Mouse (Mus musculus) liver, embryonic 14 days (tissue): ENCODE measurements around the gene Ctnna3. TPM values are rescaled to one million over a fixed set of nuclear protein-coding genes. Genes with fewer than 3 reads are reported as not detected.

ENCODE experiments used
- polyA plus RNA-seq: library from polyadenylated mRNA; depleted of rRNA; stranded (reverse); fragments of >200 nt; gene quantifications from 2 replicates; pipeline ENCODE4 v1.2.3, GENCODE M21; 2012; rRNA removed

Ctnna3 gene
- 0.01 and 0.06 TPM in 2 replicates for polyA plus RNA-seq

DNA sequence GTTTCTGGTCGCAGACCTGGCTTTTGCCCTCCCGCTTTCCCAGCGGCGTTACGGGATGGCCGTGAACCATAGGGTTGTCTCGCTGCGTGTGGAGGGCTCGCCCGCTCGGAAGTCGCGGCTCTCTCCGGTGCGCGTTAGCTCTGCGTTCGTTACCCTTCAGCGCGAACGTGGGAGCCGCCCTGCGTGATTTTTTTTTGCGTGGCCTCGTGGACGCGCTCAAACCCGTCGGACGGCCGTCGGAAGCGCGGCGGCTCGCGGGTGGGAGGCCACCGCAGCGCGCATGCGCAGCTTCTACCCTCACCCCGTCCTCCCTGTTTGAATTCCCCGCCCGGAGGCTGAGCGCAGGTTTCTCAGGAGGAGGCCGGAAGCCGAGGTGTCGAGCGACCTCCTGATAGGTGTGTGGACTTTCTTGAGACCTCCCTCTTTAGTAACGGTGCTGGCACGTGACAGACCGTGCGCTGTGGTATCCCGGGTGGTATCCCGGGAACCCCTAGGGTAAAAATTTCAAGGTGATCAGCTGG, at the start of gene Ctnna3:
Ctnna3 (plus strand) TSS at position 314 of the 521 bp plus-strand sequence.

DNA sequence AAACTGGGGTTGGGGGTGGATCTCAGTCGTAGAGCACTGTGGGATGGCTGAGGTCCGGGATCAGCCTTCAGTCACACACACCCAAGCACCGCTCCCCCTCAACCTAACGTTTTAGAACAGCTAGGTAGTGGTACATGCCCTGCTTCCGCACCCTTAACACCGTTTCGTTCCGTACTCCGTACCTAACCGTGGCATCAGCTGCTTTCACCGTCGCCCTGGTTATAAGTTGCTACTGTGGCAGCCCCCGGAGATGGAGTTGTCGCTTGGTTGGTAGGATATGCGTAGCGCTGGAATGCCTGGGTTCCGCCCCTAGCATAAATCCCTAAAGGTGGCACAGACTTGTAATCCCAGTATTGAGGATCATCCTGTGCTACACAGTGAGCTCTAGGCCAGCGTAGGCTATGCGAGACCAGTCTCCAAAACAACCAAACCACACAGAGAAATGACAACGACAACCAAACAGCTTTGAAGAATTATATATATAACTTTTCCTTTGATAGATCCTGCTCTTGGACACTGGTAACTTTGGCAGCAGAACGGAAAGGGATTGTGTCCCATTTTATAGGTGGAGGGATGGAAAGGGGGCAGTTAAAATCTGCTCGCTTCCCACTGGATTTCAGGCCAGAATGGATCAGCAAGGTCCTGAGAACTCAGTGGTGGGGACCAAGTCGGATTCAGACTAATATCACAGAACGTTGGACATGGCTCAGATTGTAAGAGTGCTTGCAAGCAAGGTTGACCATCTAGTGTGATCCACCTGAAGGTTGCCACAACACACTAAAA, 48.2 kb upstream of the Ctnna3 start, which contains the start of gene Sirt1:
Sirt1 (minus strand) TSS at position 207 of the 783 bp plus-strand sequence.

DNA sequence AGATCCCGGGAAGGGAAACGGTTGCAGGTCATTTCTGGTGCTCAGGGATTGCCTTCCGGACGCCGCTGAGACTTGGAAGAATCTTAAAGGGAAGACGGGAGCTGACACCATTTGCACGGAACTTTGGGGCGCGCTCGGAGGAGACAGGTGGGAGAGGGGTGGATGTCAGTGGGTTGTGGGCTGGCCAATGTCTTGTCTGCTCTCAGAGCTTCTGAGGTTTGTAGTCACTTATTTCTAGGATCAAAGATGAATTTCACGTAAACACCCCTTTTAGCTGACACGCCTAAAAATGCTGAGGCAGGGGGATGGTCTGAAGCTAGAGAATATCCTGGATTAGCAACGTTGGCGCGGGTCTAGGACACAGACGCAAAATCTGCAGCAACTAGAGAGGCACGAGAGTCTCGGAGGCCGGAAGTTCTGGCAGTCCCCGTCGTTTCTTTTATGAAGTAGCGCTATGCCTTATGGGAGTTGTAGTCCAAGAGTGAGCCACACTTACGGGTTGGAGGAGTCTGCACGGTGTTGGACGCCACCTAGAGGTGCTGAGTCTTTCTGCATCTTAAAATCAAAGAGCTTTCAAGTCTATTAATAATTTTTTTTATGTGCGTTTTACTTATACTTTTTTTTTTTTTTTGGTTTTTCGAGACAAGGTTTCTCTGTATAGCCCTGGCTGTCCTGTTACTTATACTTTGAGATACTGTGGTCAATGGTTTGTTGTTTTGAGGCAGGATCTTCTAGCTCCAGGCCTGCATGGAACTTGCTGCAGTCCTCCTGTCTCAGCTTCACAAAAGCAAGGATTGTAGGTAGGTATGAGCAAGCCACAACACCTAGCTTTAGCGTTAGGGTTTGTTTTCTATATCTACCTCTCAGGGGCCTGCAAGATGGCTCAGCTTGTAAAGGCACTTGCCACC, 47.3 kb upstream of the Ctnna3 start, which contains the start of gene Dnajc12:
Dnajc12 (plus strand) TSS at position 72 of the 908 bp plus-strand sequence.

GRCm38 (mm10) chr10:63421739-63422735, 7.9 kb upstream of the Ctnna3 start, which contains the start of gene Gm7075:
TSS of gene Gm7075 (minus strand) at chr10:63421789.

DNA sequence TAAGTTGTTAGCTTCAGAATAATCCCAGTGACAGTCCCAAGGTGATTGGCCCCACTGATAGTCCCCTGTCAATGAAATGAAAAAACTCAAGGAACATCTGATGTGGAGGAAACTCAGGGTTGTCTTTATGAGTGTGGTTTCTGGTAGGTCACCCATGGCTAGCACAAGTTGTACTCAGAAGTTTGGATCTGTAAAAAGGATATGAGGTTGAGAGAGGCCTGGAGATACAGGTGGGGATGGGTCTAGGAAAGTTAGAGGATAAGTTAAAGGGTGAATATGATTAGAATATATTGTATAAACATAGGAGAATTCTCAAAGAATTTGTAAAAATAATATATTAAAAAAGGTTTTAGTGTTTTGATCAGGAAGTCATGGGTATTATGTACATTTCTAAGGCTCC, 497.4 kb downstream of the Ctnna3 start, which contains the start of gene Gm10118:
Gm10118 (minus strand) TSS at position 101 of the 400 bp plus-strand sequence.

GRCm38 (mm10) chr10:64089680-64090460, 660.0 kb downstream of the Ctnna3 start, which contains the start of gene Lrrtm3:
TSS of gene Lrrtm3 (minus strand) at chr10:64090277.

Other genes with a start within 250 kb of the Ctnna3 start
- gene Mypn, start 226.1 kb upstream of the Ctnna3 start, polyA plus RNA-seq: 0.03 and 0.14 TPM in 2 replicates
- 21.7 and 23.5 TPM in 2 replicates for gene Herc4, start 186.3 kb upstream of the Ctnna3 start, polyA plus RNA-seq
- 8.7 and 9.6 TPM in 2 replicates for gene Sirt1, start 48.4 kb upstream of the Ctnna3 start, polyA plus RNA-seq
- 9.1 and 9.6 TPM in 2 replicates for gene Dnajc12, start 47.7 kb upstream of the Ctnna3 start, polyA plus RNA-seq
- 0.09 and 0.12 TPM in 2 replicates for gene Gm7075, start 8.3 kb upstream of the Ctnna3 start, polyA plus RNA-seq